Mouse (Mus musculus): Measurements from ENCODE around the gene Ankrd12. TPM values are rescaled to one million over a fixed set of nuclear protein-coding genes. Genes with fewer than 3 reads are reported as not detected.
A peak's percentile ranks its signal among the peaks of the same experiment; 100 is the strongest.

Gene Ankrd12
- total and polyA plus RNA-seq, 3 experiments = 9.6 to 13.3 TPM; not detected in 1

GRCm38 (mm10) chr17:65945420-65945819 lies 131.5 kb downstream of the Ankrd12 start:
- H3K27ac ChIP-seq (ENCODE audit: control insufficient read depth, low read depth, low read length) = peak overlapping the region; percentile 55
- peaks cover 2 to 18% of the 10 kb centered on the region in 2 experiments for H3K36me3 ChIP-seq (ENCODE audit: control insufficient read depth in 1 of 2, insufficient read depth in 2 of 2, low read length in 2 of 2)
- no peaks in the 10 kb centered on the region; the same call in 1 of the 2 replicates for H3K79me2 ChIP-seq (ENCODE audit: control insufficient read depth, insufficient read depth, low read length, poor library complexity)
- H3K9ac ChIP-seq (ENCODE audit: control insufficient read depth, low read depth, low read length, poor library complexity, severe bottlenecking) = no peak overlapping the region
- peak; percentile 62 for DNase-seq (ENCODE audit: low read depth, low spot score)
- H3K27me3 ChIP-seq (ENCODE audit: control insufficient read depth in 1 of 2, insufficient read depth in 2 of 2, low read length in 2 of 2) = no peaks in the 10 kb centered on the region
- no peak overlapping the region for H3K4me3 ChIP-seq (ENCODE audit: control insufficient read depth in 1 of 2, insufficient read depth in 1 of 2, low read depth in 2 of 2, low read length in 2 of 2)
- peaks cover 8 to 9% of the 10 kb centered on the region in 2 experiments for H3K4me1 ChIP-seq (ENCODE audit: control insufficient read depth in 1 of 2, insufficient read depth in 2 of 2, low read length in 2 of 2)
- no peaks in the 10 kb centered on the region for H3K9me3 ChIP-seq (replicated peaks; ENCODE audit: insufficient read depth, low read length)
- no peak for TF ChIP-seq ZC3H11A (IDR thresholded peaks at IDR 0.05; ENCODE audit: low read depth, low read length)
- TF ChIP-seq TBP (IDR thresholded peaks at IDR 0.05; ENCODE audit: low read depth, low read length) = peak; percentile 26; the same call in 1 of the 2 replicates
- TF ChIP-seq MAFK (IDR thresholded peaks at IDR 0.05; ENCODE audit: borderline replicate concordance, low read depth, low read length) = no peak
- peak; percentile 67 for TF ChIP-seq SIN3A (IDR thresholded peaks at IDR 0.05; ENCODE audit: low read length)
- no peak for TF ChIP-seq POLR2A (IDR thresholded peaks at IDR 0.05; ENCODE audit: control insufficient read depth in 1 of 2, insufficient read depth in 1 of 2, low read depth in 1 of 2, low read length in 2 of 2, poor library complexity in 1 of 2)
- TF ChIP-seq ZKSCAN1 (IDR thresholded peaks at IDR 0.05; ENCODE audit: low read depth, low read length) = peak; percentile 27; the same call in 1 of the 2 replicates
- peak; percentile 77 for TF ChIP-seq TCF12 (IDR thresholded peaks at IDR 0.05; ENCODE audit: low read depth, low read length)
- no peak for TF ChIP-seq MYB (IDR thresholded peaks at IDR 0.05; ENCODE audit: low read depth, low read length)
- no peak for TF ChIP-seq MAZ (IDR thresholded peaks at IDR 0.05; ENCODE audit: low read depth, low read length)
- TF ChIP-seq UBTF (IDR thresholded peaks at IDR 0.05; ENCODE audit: borderline replicate concordance, insufficient read depth, low read depth, low read length) = no peak
- peak; percentile 60 to 88 for TF ChIP-seq EP300 (IDR thresholded peaks at IDR 0.05; ENCODE audit: low read depth in 1 of 2, low read length in 2 of 2)
- no peak for TF ChIP-seq CHD2 (IDR thresholded peaks at IDR 0.05; ENCODE audit: low read length)
- TF ChIP-seq USF2 (IDR thresholded peaks at IDR 0.05; ENCODE audit: borderline replicate concordance in 1 of 2, insufficient read depth in 1 of 2, low read depth in 1 of 2, low read length in 2 of 2) = no peak
- TF ChIP-seq JUND (IDR thresholded peaks at IDR 0.05; ENCODE audit: low read depth, low read length) = no peak
- no peak for TF ChIP-seq E2F4 (IDR thresholded peaks at IDR 0.05; ENCODE audit: borderline replicate concordance, low read depth, low read length)
- no peak for TF ChIP-seq ZNF384 (IDR thresholded peaks at IDR 0.05; ENCODE audit: low read depth, low read length)
- TF ChIP-seq KAT2A (conservative IDR thresholded peaks at IDR 0.05; ENCODE audit: low read depth, low read length) = no peak
- no peak for TF ChIP-seq CTCF (IDR thresholded peaks at IDR 0.05 in 2 of 3, conservative IDR thresholded peaks at IDR 0.05 in 1 of 3; ENCODE audit: control insufficient read depth in 1 of 3, insufficient read depth in 1 of 3, low read depth in 2 of 3, low read length in 3 of 3, poor library complexity in 1 of 3, severe bottlenecking in 1 of 3)
- TF ChIP-seq TAL1 (IDR thresholded peaks at IDR 0.05; ENCODE audit: low read length) = no peak
- TF ChIP-seq POLR2AphosphoS5 (IDR thresholded peaks at IDR 0.05; ENCODE audit: borderline replicate concordance, low read depth, low read length) = no peak
- 0 out of 2 replicates have a peak, but pooled peaks have one; percentile 32 for TF ChIP-seq MAX (IDR thresholded peaks at IDR 0.05; ENCODE audit: low read length)
- TF ChIP-seq ZMIZ1 (IDR thresholded peaks at IDR 0.05; ENCODE audit: low read depth, low read length) = no peak
- TF ChIP-seq GABPA (IDR thresholded peaks at IDR 0.05; ENCODE audit: low read depth, low read length) = no peak
- no peak for TF ChIP-seq POLR2AphosphoS2 (IDR thresholded peaks at IDR 0.05; ENCODE audit: low read length)
- no peak for TF ChIP-seq CHD1 (IDR thresholded peaks at IDR 0.05; ENCODE audit: low read depth, low read length)
- no peak for TF ChIP-seq SMC3 (IDR thresholded peaks at IDR 0.05; ENCODE audit: low read depth, low read length)
- peak; percentile 74 for TF ChIP-seq MXI1 (IDR thresholded peaks at IDR 0.05; ENCODE audit: low read depth, low read length)
- TF ChIP-seq ELF1 (IDR thresholded peaks at IDR 0.05; ENCODE audit: low read depth, low read length) = no peak
- no peak for TF ChIP-seq BHLHE40 (IDR thresholded peaks at IDR 0.05; ENCODE audit: borderline replicate concordance, low read depth, low read length)
- TF ChIP-seq NRF1 (IDR thresholded peaks at IDR 0.05; ENCODE audit: insufficient read depth, low read depth, low read length, poor library complexity, severe bottlenecking) = no peak
- TF ChIP-seq GATA1 (IDR thresholded peaks at IDR 0.05; ENCODE audit: low read depth, low read length) = peak; percentile 88
- peak; percentile 59 for TF ChIP-seq ETS1 (IDR thresholded peaks at IDR 0.05; ENCODE audit: low read depth, low read length)
- TF ChIP-seq RAD21 (IDR thresholded peaks at IDR 0.05; ENCODE audit: low read depth, low read length) = no peak
- peak; percentile 58; the same call in 1 of the 2 replicates for TF ChIP-seq MYC (IDR thresholded peaks at IDR 0.05; ENCODE audit: low read depth, low read length)
- TF ChIP-seq HCFC1 (IDR thresholded peaks at IDR 0.05; ENCODE audit: low read depth, low read length) = no peak
- peak; percentile 60 for TF ChIP-seq RCOR1 (IDR thresholded peaks at IDR 0.05; ENCODE audit: low read depth, low read length)
- no peak for TF ChIP-seq NELFE (IDR thresholded peaks at IDR 0.05; ENCODE audit: low read depth, low read length)
- no peak for TF ChIP-seq MEF2A (IDR thresholded peaks at IDR 0.05; ENCODE audit: extremely low read depth, insufficient replicate concordance, low read depth, low read length, poor library complexity, severe bottlenecking)
